Mouse (Mus musculus) left cerebral cortex, adult 6 months (tissue): ENCODE results near the gene Cdk2. TPM values are rescaled to one million over a fixed set of nuclear protein-coding genes. Genes with fewer than 3 reads are reported as not detected.

ENCODE experiments used
- long read RNA-seq, 2 experiments: library from polyadenylated mRNA; unstranded; transcript quantifications; one replicate each; pipeline ENCODE4 v2.0.0; 2019 to 2020
- polyA plus RNA-seq: library from polyadenylated mRNA; unstranded; fragments of <200 nt; fragmentation: Nextera tagmentation; gene quantifications from 2 replicates; pipeline ENCODE4 v1.2.3, GENCODE M21; 2021

The Cdk2 gene
- 1.3 TPM in 2 replicates for polyA plus RNA-seq
- long read RNA-seq, experiment 1, transcript Cdk2-201 (7 exons, 2,240 nt) = major isoform, 6 of 10 reads
- long read RNA-seq, experiment 1, partial matches to known transcripts = 0 of 10 reads
- long read RNA-seq, experiment 1, other reads (novel, unspliced or antisense) = 1 of 10 reads
- long read RNA-seq, experiment 2, partial matches to known transcripts = 0 of 3 reads
- long read RNA-seq, experiment 2, other reads (novel, unspliced or antisense) = 1 of 3 reads

GRCm38 (mm10) chr10:128704491-128705316 lies at the start of gene Cdk2:
Gene Cdk2, minus strand, starts transcription at chr10:128705031.

GRCm38 (mm10) chr10:128747646-128748251 lies 42.9 kb upstream of the Cdk2 start, which contains the start of gene Pym1:
Gene Pym1, plus strand, starts transcription at chr10:128747889.

DNA sequence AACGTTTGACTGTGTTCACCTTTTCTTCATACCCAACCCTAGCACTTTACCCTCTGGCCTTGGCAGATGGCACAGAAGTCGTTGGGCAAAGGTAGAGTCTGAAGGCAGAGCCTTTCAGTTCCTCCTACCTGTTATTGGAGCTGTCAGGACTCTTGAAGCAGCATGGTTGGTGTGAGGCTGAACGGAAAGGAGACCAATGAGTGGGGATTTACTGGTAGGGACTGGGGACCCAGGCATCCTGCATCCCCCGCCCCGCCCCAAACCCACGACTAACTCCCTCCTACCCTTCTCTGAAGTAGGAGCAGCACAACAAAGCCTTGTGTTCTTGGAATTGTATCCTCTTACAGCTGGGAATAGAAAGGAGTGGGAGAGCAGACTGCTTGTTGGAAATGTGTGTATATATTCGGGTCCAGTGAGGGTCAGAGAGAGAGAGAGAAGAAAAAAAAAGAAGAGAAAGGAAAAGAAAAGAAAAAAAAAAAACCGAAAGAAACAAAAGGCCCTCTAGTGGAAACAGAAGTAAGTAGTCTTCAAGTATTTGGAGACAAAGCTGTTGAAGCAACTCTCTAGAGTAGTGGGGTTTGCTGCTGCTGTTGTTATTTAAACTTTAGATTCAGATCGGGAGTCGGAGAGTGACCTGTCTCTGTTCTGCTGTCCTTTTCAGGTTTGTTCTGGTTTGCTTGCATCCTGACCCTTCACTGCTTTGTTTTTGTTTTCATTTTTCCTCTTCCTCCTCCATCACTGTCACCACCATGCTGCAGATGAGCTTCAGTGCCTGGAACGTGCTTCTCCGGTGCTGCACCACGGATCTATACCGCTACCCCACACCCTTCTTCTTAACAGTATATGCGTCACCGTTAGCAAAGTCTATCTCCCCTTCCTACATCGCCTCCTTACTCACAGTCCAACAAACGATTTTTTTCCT lies 40.1 kb upstream of the Cdk2 start, which contains the start of gene Dgka:
Dgka (minus strand) TSS at position 176 of the 922 bp plus-strand sequence.

DNA sequence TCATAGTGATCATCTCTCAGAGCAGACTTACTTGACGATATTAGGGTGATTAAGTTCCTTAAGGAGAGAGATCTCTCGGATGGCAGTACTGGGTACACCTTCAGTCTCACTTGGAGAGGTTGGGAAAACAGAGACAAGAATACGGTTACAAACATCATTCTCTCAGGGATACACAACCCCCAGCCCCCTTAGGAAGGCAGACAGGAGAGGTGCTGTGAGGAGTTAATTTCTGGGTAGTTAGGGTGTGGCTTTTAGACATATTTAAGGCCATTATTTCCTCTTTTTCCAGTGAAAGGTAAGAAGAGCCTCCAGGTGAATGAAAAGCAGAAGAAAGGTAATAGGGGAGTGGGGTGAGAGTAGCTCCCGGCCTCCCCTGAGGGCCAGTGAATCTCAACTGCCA lies 936 bp downstream of the Cdk2 start, which contains the start of gene Pmel:
Pmel (plus strand) TSS at position 301 of the 400 bp plus-strand sequence.

DNA sequence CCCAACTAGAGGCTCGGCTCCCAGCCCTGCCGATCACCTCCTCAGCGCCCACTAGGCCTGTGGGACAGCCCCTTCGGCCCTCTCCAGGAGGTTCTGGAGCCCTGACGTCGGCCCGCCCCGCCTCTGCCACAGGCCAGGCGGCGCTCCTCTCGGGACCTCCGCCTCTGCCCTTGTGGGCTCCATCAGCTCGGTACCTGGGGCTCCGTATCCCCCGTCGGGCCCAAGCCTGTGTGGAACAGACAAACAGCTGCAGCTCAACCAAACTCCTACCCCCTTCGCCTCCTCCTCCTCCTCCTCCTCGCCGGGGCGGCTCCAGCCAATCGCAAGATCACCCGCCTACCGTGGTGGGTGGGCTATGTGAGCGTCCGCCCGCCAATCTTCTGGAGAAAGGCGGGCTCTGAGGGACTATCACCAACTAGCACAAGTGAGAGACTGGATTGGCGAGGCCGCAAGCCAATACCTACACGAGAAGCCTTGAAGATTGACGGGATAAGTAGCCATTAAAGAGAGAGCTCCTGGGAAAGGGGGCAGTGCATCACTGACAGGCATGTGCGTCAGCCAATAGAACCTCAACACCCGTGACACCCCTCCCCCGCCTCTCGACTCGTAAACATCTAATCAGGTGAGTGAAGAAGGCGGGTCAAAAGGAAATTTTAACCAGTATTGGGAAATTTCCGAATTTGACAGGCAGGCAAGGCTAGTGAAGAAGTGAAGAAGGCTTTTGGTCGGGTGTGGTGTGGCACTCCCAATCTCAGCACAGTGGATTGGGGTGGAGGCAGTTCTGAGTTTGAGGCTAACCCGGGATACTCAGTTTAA lies 8.6 kb downstream of the Cdk2 start, which contains the start of gene Rab5b:
Rab5b (minus strand) TSS at position 273 of the 816 bp plus-strand sequence.

GRCm38 (mm10) chr10:128673763-128674468 lies 30.9 kb downstream of the Cdk2 start, which contains the start of gene Suox:
Gene Suox, minus strand, starts transcription at chr10:128674073.

Other genes with a start within 250 kb of the Cdk2 start
- 61.2 and 108 TPM in 2 replicates for gene Smarcc2, start 245.8 kb downstream of the Cdk2 start, polyA plus RNA-seq
- 1,011 and 1,043 TPM in 2 replicates for gene Myl6, start 210.9 kb downstream of the Cdk2 start, polyA plus RNA-seq
- gene Myl6b, start 206.3 kb downstream of the Cdk2 start, polyA plus RNA-seq = 2.5 and 5.2 TPM in 2 replicates
- gene Esyt1, start 179.2 kb downstream of the Cdk2 start, polyA plus RNA-seq = 2.4 and 3.7 TPM in 2 replicates
- gene Zc3h10, start 157.3 kb downstream of the Cdk2 start, polyA plus RNA-seq = 6.2 and 7.6 TPM in 2 replicates
- gene Rpl41, start 155.7 kb downstream of the Cdk2 start, polyA plus RNA-seq = 7,009 and 7,293 TPM in 2 replicates
- 45.7 and 60.1 TPM in 2 replicates for gene Pa2g4, start 139.0 kb downstream of the Cdk2 start, polyA plus RNA-seq
- 1.4 and 1.7 TPM in 2 replicates for gene Erbb3, start 115.4 kb downstream of the Cdk2 start, polyA plus RNA-seq
- 1,144 and 1,161 TPM in 2 replicates for gene Rps26, start 78.3 kb downstream of the Cdk2 start, polyA plus RNA-seq
- gene Ikzf4, start 59.0 kb downstream of the Cdk2 start, polyA plus RNA-seq = 3.2 and 6.0 TPM in 2 replicates
- gene Suox, start 31.0 kb downstream of the Cdk2 start, polyA plus RNA-seq = 7.3 and 7.4 TPM in 2 replicates
- gene Rab5b, start 8.8 kb downstream of the Cdk2 start, polyA plus RNA-seq = 45.1 and 76.1 TPM in 2 replicates
- gene Pmel, start 836 bp downstream of the Cdk2 start, polyA plus RNA-seq = 0.31 and 0.96 TPM in 2 replicates
- gene Dgka, start 39.8 kb upstream of the Cdk2 start, polyA plus RNA-seq = 4.4 and 4.6 TPM in 2 replicates
- gene Pym1, start 42.9 kb upstream of the Cdk2 start, polyA plus RNA-seq = 6.4 and 11.2 TPM in 2 replicates
- 0.12 and 0.13 TPM in 2 replicates for gene Mmp19, start 85.9 kb upstream of the Cdk2 start, polyA plus RNA-seq
- 16.9 and 25.3 TPM in 2 replicates for gene Dnajc14, start 99.0 kb upstream of the Cdk2 start, polyA plus RNA-seq
- gene Tmem198b, start 99.3 kb upstream of the Cdk2 start, polyA plus RNA-seq = 3.4 and 3.7 TPM in 2 replicates
- gene Sarnp, start 112.3 kb upstream of the Cdk2 start, polyA plus RNA-seq = 113 and 124 TPM in 2 replicates
- 21.7 and 22.4 TPM in 2 replicates for gene Ormdl2, start 116.6 kb upstream of the Cdk2 start, polyA plus RNA-seq
- gene Gdf11, start 186.7 kb upstream of the Cdk2 start, polyA plus RNA-seq = 2.9 and 4.7 TPM in 2 replicates
- 156 and 164 TPM in 2 replicates for gene Cd63, start 196.0 kb upstream of the Cdk2 start, polyA plus RNA-seq
- 7.4 and 8.4 TPM in 2 replicates for gene Rdh5, start 217.9 kb upstream of the Cdk2 start, polyA plus RNA-seq
- gene Bloc1s1, start 219.0 kb upstream of the Cdk2 start, polyA plus RNA-seq = 336 and 357 TPM in 2 replicates
- gene Itga7, start 228.8 kb upstream of the Cdk2 start, polyA plus RNA-seq = 2.2 and 2.5 TPM in 2 replicates